Mouse (Mus musculus): ENCODE measurements around the gene Gm20388.

Gm20388 gene

GRCm38 (mm10) chr8:121852464-121852863 is 1941.8 kb downstream of the Gm20388 start:
- DNase-seq = no peak

GRCm38 (mm10) chr8:121853586-121853985 is 1942.9 kb downstream of the Gm20388 start:
- no peak for DNase-seq

- DNase-seq = no peak
These were observed 1945.6 kb downstream of the Gm20388 start for GRCm38 (mm10) chr8:121856071-121856746.

GRCm38 (mm10) chr8:121857331-121857730 is 1946.7 kb downstream of the Gm20388 start:
- no peak for DNase-seq

GRCm38 (mm10) chr8:121857747-121858146 is 1947.1 kb downstream of the Gm20388 start:
- DNase-seq = no peak

GRCm38 (mm10) chr8:121861276-121861675 is 1950.6 kb downstream of the Gm20388 start:
- DNase-seq = no peak

- DNase-seq = no peak
These were observed 1951.3 kb downstream of the Gm20388 start for GRCm38 (mm10) chr8:121861806-121862548.

- no peak for DNase-seq
These were observed 1954.7 kb downstream of the Gm20388 start for GRCm38 (mm10) chr8:121865356-121865755.

GRCm38 (mm10) chr8:121868196-121868595 is 1957.6 kb downstream of the Gm20388 start:
- no peak for DNase-seq

GRCm38 (mm10) chr8:121868896-121869295 is 1958.3 kb downstream of the Gm20388 start:
- no peak for DNase-seq

GRCm38 (mm10) chr8:121870190-121870589 is 1959.5 kb downstream of the Gm20388 start:
- no peak for DNase-seq

- DNase-seq = peak; percentile 39
These were observed 1961.3 kb downstream of the Gm20388 start for GRCm38 (mm10) chr8:121871833-121872440.

- DNase-seq = peak; percentile 72
These were observed 1963.4 kb downstream of the Gm20388 start for GRCm38 (mm10) chr8:121874031-121874430.

- DNase-seq = no peak
These were observed 1964.4 kb downstream of the Gm20388 start for GRCm38 (mm10) chr8:121875045-121875444.

- DNase-seq = no peak
These were observed 1964.9 kb downstream of the Gm20388 start for GRCm38 (mm10) chr8:121875517-121875916.

GRCm38 (mm10) chr8:121877212-121877611 is 1966.6 kb downstream of the Gm20388 start:
- DNase-seq = no peak

GRCm38 (mm10) chr8:121877828-121878480 is 1967.3 kb downstream of the Gm20388 start:
- DNase-seq = no peak

GRCm38 (mm10) chr8:121879712-121880111 is 1969.1 kb downstream of the Gm20388 start:
- no peak for DNase-seq

GRCm38 (mm10) chr8:121880818-121881217 is 1970.2 kb downstream of the Gm20388 start:
- DNase-seq = no peak

GRCm38 (mm10) chr8:121881921-121882320 is 1971.3 kb downstream of the Gm20388 start:
- no peak for DNase-seq

GRCm38 (mm10) chr8:121884181-121884580 is 1973.5 kb downstream of the Gm20388 start:
- no peak for DNase-seq

- DNase-seq = no peak
These were observed 1974.4 kb downstream of the Gm20388 start for GRCm38 (mm10) chr8:121885001-121885400.

- no peak for DNase-seq
These were observed 1974.8 kb downstream of the Gm20388 start for GRCm38 (mm10) chr8:121885433-121885832.

Data from liver (tissue).